Mouse (Mus musculus): Measurements from ENCODE around the gene Trnau1ap.

- TF ChIP-seq POLR2A (IDR thresholded peaks at IDR 0.05; ENCODE audit: borderline replicate concordance, insufficient read depth, low read length) (no peak), CTCF (IDR thresholded peaks at IDR 0.05; ENCODE audit: borderline replicate concordance, insufficient read depth, low read depth, low read length) (no peak)
Observed at GRCm38 (mm10) chr4:132346261-132346660, 16.9 kb upstream of the Trnau1ap start.

Data from cerebellum, adult 2 months (tissue).